Mouse (Mus musculus): ENCODE measurements around the gene Tmed8. TPM values are rescaled to one million over a fixed set of nuclear protein-coding genes. Genes with fewer than 3 reads are reported as not detected.
"Not testable (repeated sequence)": the region's sequence is repeated elsewhere in the genome, so short reads cannot be mapped to it uniquely, and the experiment has no call there.

The Tmed8 gene
- polyA plus RNA-seq, 1 experiment = 5.9 TPM

- WGBS = 47% methylated on average over 2 of the region's 2 CpGs
- no peak overlapping the region for H3K4me3 ChIP-seq (replicated peaks; ENCODE audit: extremely low read depth, low read depth, low read length)
- no peak for TF ChIP-seq CTCF (IDR thresholded peaks at IDR 0.05; ENCODE audit: insufficient read depth, low read length)
- TF ChIP-seq POLR2A (IDR thresholded peaks at IDR 0.05; ENCODE audit: borderline replicate concordance, extremely low read depth, low read depth, low read length) = no peak
- no peaks in the 10 kb centered on the region for H3K4me1 ChIP-seq (ENCODE audit: control insufficient read depth, insufficient read depth, low read length)
- DNase-seq = no peak
These were observed 12.8 kb upstream of the Tmed8 start for GRCm38 (mm10) chr12:87212844-87213606.

GRCm38 (mm10) chr12:87205789-87206188, 5.5 kb upstream of the Tmed8 start:
- 91% methylated on average over 5 of the region's 5 CpGs for WGBS
- DNase-seq; H3K4me3 ChIP-seq (replicated peaks; ENCODE audit: extremely low read depth, low read depth, low read length); H3K4me1 ChIP-seq (ENCODE audit: control insufficient read depth, insufficient read depth, low read length): not testable (repeated sequence)

- TF ChIP-seq POLR2A (IDR thresholded peaks at IDR 0.05; ENCODE audit: borderline replicate concordance, extremely low read depth, low read depth, low read length) = no peak
- no peak for TF ChIP-seq CTCF (IDR thresholded peaks at IDR 0.05; ENCODE audit: insufficient read depth, low read length)
- H3K4me1 ChIP-seq (ENCODE audit: control insufficient read depth, insufficient read depth, low read length) = 0 out of 2 replicates have a peak, but pooled peaks cover 4% of the 10 kb centered on the region
- no peak overlapping the region for H3K4me3 ChIP-seq (replicated peaks; ENCODE audit: extremely low read depth, low read depth, low read length)
- 61% methylated on average over 5 of the region's 5 CpGs for WGBS
- no peak for DNase-seq
These were observed 1.4 kb upstream of the Tmed8 start for GRCm38 (mm10) chr12:87201694-87202093.

- H3K4me3 ChIP-seq (replicated peaks; ENCODE audit: extremely low read depth, low read depth, low read length) = peak within 1 kb of the TSS; percentile 84
- peak; percentile 42 for DNase-seq
- H3K4me1 ChIP-seq (ENCODE audit: control insufficient read depth, insufficient read depth, low read length) = 0 out of 2 replicates have a peak, but pooled peaks cover 4% of the 10 kb centered on the region
- 2% methylated on average over 38 of the region's 38 CpGs for WGBS
- TF ChIP-seq POLR2A (IDR thresholded peaks at IDR 0.05; ENCODE audit: borderline replicate concordance, extremely low read depth, low read depth, low read length) = no peak
- no peak for TF ChIP-seq CTCF (IDR thresholded peaks at IDR 0.05; ENCODE audit: insufficient read depth, low read length)
These were observed 865 bp downstream of the Tmed8 start, which contains the start of gene Samd15 for GRCm38 (mm10) chr12:87199206-87199972. Gene Samd15, plus strand, starts transcription at chr12:87199723.

- Histone ChIP-seq H3K4me3 (replicated peaks; ENCODE audit: extremely low read depth, low read depth, low read length) (peak overlapping the region; percentile 6), H3K4me1 (ENCODE audit: control insufficient read depth, insufficient read depth, low read length) (0 out of 2 replicates have a peak, but pooled peaks cover 4% of the 10 kb centered on the region)
- TF ChIP-seq CTCF (IDR thresholded peaks at IDR 0.05; ENCODE audit: insufficient read depth, low read length) = no peak
- no peak for DNase-seq
- 64% methylated on average over 6 of the region's 6 CpGs for WGBS
These were observed 1.5 kb downstream of the Tmed8 start for GRCm38 (mm10) chr12:87198792-87199191.

GRCm38 (mm10) chr12:87196310-87196709, 3.9 kb downstream of the Tmed8 start:
- no peak for DNase-seq
- TF ChIP-seq CTCF (IDR thresholded peaks at IDR 0.05; ENCODE audit: insufficient read depth, low read length) (no peak), POLR2A (IDR thresholded peaks at IDR 0.05; ENCODE audit: borderline replicate concordance, extremely low read depth, low read depth, low read length) (no peak)
- H3K4me1 ChIP-seq (ENCODE audit: control insufficient read depth, insufficient read depth, low read length) = 0 out of 2 replicates have a peak, but pooled peaks cover 4% of the 10 kb centered on the region

GRCm38 (mm10) chr12:87195069-87195468, 5.2 kb downstream of the Tmed8 start:
- no peak overlapping the region for H3K4me3 ChIP-seq (replicated peaks; ENCODE audit: extremely low read depth, low read depth, low read length)
- 44% methylated on average over 1 of the region's 1 CpGs for WGBS
- DNase-seq = no peak
- H3K4me1 ChIP-seq (ENCODE audit: control insufficient read depth, insufficient read depth, low read length) = 0 out of 2 replicates have a peak, but pooled peaks cover 4% of the 10 kb centered on the region
- no peak for TF ChIP-seq POLR2A (IDR thresholded peaks at IDR 0.05; ENCODE audit: borderline replicate concordance, extremely low read depth, low read depth, low read length)
- TF ChIP-seq CTCF (IDR thresholded peaks at IDR 0.05; ENCODE audit: insufficient read depth, low read length) = no peak

More at GRCm38 (mm10) chr12:87196310-87196709, 3.9 kb downstream of the Tmed8 start:
- no peak overlapping the region for H3K4me3 ChIP-seq (replicated peaks; ENCODE audit: extremely low read depth, low read depth, low read length)

GRCm38 (mm10) chr12:87193008-87193407, 7.2 kb downstream of the Tmed8 start:
- Histone ChIP-seq H3K4me3 (replicated peaks; ENCODE audit: extremely low read depth, low read depth, low read length) (no peak overlapping the region), H3K4me1 (ENCODE audit: control insufficient read depth, insufficient read depth, low read length) (no peaks in the 10 kb centered on the region)
- TF ChIP-seq POLR2A (IDR thresholded peaks at IDR 0.05; ENCODE audit: borderline replicate concordance, extremely low read depth, low read depth, low read length) = no peak
- no peak for DNase-seq
- 79% methylated on average over 3 of the region's 3 CpGs for WGBS

GRCm38 (mm10) chr12:87177631-87178030, 22.6 kb downstream of the Tmed8 start:
- WGBS = 96% methylated on average over 4 of the region's 4 CpGs
- TF ChIP-seq CTCF (IDR thresholded peaks at IDR 0.05; ENCODE audit: insufficient read depth, low read length) = no peak
- no peak for TF ChIP-seq POLR2A (IDR thresholded peaks at IDR 0.05; ENCODE audit: borderline replicate concordance, extremely low read depth, low read depth, low read length)
- no peak for DNase-seq
- Histone ChIP-seq H3K4me3 (replicated peaks; ENCODE audit: extremely low read depth, low read depth, low read length) (no peak overlapping the region), H3K4me1 (ENCODE audit: control insufficient read depth, insufficient read depth, low read length) (no peaks in the 10 kb centered on the region)

Measured in lung, adult 2 months (tissue).